Mouse (Mus musculus) Patski (cell line): ENCODE data around the gene Il10rb. TPM values are rescaled to one million over a fixed set of nuclear protein-coding genes. Genes with fewer than 3 reads are reported as not detected.

Source experiments
- ATAC-seq: fragments of 100-300 bp; one replicate; pipeline ENCODE4 v1.8.0; 2021
- CTCF ChIA-PET: fragments of 350-600 bp; sonication (Branson Sonifier 250); formaldehyde crosslinking; loops from one replicate; lab custom pipeline; 2022; ENCODE audit warnings: inconsistent platforms; lab: Charles Lee
- POLR2A ChIA-PET: fragments of 350-600 bp; sonication (Branson Sonifier 250); formaldehyde crosslinking; loops from one replicate; lab custom pipeline; 2022; ENCODE audit warnings: antibody characterized with exemption, inconsistent platforms; lab: Charles Lee
- DNase-seq: peaks from one replicate; pipeline ENCODE4 v3.0.0-alpha.2; 2011; ENCODE audit warnings: low read depth, low spot score
- H3K27me3 ChIP-seq: fragments of 371-371 bp; one replicate; pipeline ENCODE4 v1.5.1; 2021
- CTCF ChIP-seq: fragments of 100-300 bp; IDR thresholded peaks from one replicate; pipeline ENCODE4 v1.5.1; 2021
- in situ Hi-C: fragments of 300-500 bp; cut with MboI; formaldehyde crosslinking; loops from 3 replicates; pipeline ENCODE4 v1.11.1; 2018; ENCODE audit warnings: low pct_unique_long_range_greater_than_20kb, mixed read lengths
- polyA plus RNA-seq: library from polyadenylated mRNA; unstranded; gene quantifications from one replicate; pipeline ENCODE4 v1.2.3, GENCODE M21; 2021

The Il10rb gene
- polyA plus RNA-seq, 1 experiment from 2014 or later = 50.0 TPM

- DNase-seq (no peak), ATAC-seq (no peak)
- H3K27me3 ChIP-seq = no peaks in the 10 kb centered on the region
- POLR2A ChIA-PET = no interaction called here
- TF ChIP-seq CTCF = no peak
- in situ Hi-C loops = no loop called here
- CTCF ChIA-PET = no interaction called here
Measured at GRCm38 (mm10) chr16:91415391-91416189, 9.6 kb downstream of the Il10rb start.

DNA sequence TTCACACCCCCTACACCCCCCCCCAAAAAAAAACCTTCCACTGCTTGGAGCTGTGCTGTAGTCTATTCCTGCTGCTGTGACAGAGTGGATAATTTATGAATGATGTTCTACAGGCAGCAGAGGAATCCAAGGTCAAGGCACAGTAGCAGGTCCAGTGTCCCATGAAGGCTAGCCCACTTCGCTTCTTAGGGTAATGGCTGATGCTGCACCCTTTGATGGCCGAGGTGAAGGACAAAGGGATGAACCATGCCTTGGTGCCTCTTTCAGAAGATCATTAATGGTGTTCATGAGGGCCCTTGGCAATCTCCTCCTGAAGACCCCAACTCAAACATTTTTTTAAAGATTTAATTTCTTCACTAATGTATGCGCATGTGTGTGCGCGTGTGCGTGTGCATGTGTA lies 10.4 kb downstream of the Il10rb start:
- ATAC-seq = no peak

GRCm38 (mm10) chr16:91416938-91417337 lies 11.0 kb downstream of the Il10rb start:
- ATAC-seq (no peak), DNase-seq (no peak)
- TF ChIP-seq CTCF = no peak
- in situ Hi-C loops = no loop called here
- ChIA-PET CTCF (no interaction called here), POLR2A (interaction anchor here (0.6 kb wide), 1 partner anchor 73 kb away, joined by 4 read pairs; no protein-coding TSS in a partner anchor)
- no peaks in the 10 kb centered on the region for H3K27me3 ChIP-seq

More for the DNA sequence above, 10.4 kb downstream of the Il10rb start:
- in situ Hi-C loops = no loop called here
- POLR2A ChIA-PET = interaction anchor here (0.6 kb wide), 1 partner anchor 73 kb away, joined by 4 read pairs; no protein-coding TSS in a partner anchor
- H3K27me3 ChIP-seq = no peaks in the 10 kb centered on the region
- TF ChIP-seq CTCF = no peak
- CTCF ChIA-PET = no interaction called here
- DNase-seq = no peak

DNA sequence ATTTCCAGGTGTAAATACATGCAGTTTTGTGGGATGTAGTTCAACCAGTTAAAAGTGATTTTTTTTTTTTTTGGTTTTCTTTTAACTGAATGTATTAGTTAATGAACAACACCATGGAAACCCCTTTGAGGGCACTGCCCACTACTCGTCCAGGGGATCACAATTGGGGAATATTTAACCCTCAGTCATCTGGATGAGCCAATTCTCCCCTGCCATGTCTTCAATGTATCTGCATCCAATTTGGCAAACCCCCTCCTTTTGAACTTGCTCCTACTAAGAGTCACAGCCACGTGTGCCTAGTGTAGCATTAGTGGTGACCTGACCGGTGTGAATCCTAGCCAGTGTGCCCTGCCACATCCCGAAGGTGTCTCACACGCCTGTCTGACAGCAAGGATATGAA lies 12.6 kb downstream of the Il10rb start:
- ATAC-seq (no peak), DNase-seq (no peak)
- TF ChIP-seq CTCF = no peak
- ChIA-PET CTCF (no interaction called here), POLR2A (no interaction called here)
- no peaks in the 10 kb centered on the region for H3K27me3 ChIP-seq
- in situ Hi-C loops = no loop called here

DNA sequence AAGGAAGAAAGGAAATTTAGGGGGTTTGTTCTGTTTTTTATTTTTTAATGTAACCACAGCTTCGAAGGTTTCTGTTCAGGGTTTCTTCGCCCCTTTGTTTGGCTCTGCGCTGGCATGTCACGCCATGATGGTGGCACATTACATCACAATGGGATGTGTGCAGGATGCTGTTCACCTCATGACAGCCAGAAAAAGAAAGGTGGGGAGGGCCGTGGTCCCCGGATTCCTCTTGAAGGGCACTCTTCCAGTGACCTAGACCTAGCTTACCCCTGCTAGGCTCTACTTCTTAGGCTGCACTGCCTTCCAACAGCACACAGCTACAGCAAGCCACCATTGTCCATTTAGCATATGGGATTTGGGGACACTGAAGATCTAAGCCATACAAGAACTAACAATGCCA lies 19.9 kb downstream of the Il10rb start:
- DNase-seq (no peak), ATAC-seq (no peak)
- no peaks in the 10 kb centered on the region for H3K27me3 ChIP-seq
- ChIA-PET POLR2A (no interaction called here), CTCF (no interaction called here)
- no peak for TF ChIP-seq CTCF
- in situ Hi-C loops = no loop called here

- DNase-seq = no peak
- in situ Hi-C loops = no loop called here
- no peak for ATAC-seq
- no peaks in the 10 kb centered on the region for H3K27me3 ChIP-seq
- TF ChIP-seq CTCF = no peak
- CTCF ChIA-PET = no interaction called here
- POLR2A ChIA-PET = interaction anchor here (1.3 kb wide), 1 partner anchor 16 kb away, joined by 3 read pairs; no protein-coding TSS in a partner anchor
Measured at GRCm38 (mm10) chr16:91426586-91426985, 20.6 kb downstream of the Il10rb start.

DNA sequence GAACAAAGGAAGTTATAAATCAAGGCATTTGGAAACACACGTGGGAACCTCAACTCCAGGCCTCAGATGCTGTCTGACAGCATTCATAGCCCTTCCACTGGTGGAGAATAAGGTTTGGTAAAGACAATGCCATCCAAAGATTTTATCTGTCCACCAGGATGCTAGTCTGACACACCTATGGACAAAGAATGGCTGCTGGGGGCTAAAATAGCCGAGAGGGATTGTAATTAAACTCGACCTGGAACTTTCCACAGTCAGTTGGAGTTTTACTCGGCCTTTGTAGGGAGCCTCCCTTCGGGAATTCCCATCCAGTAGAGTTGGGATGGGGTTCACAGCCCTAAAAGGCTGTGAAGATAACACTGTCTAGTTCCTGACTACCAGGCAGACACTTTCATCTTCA lies 21.5 kb downstream of the Il10rb start:
- no peak for TF ChIP-seq CTCF
- ATAC-seq (no peak), DNase-seq (no peak)
- in situ Hi-C loops = no loop called here
- CTCF ChIA-PET = no interaction called here
- no peaks in the 10 kb centered on the region for H3K27me3 ChIP-seq
- POLR2A ChIA-PET = interaction anchor here (1.3 kb wide), 1 partner anchor 17 kb away, joined by 3 read pairs; no protein-coding TSS in a partner anchor

GRCm38 (mm10) chr16:91428259-91428865 lies 22.4 kb downstream of the Il10rb start:
- CTCF ChIA-PET = no interaction called here
- POLR2A ChIA-PET = interaction anchor here (0.6 kb wide), 1 partner anchor 19 kb away, joined by 3 read pairs; no protein-coding TSS in a partner anchor
- in situ Hi-C loops = no loop called here
- TF ChIP-seq CTCF = no peak
- DNase-seq (no peak), ATAC-seq (no peak)
- no peaks in the 10 kb centered on the region for H3K27me3 ChIP-seq

GRCm38 (mm10) chr16:91432720-91433328 lies 26.9 kb downstream of the Il10rb start:
- no peak for TF ChIP-seq CTCF
- CTCF ChIA-PET = interaction anchor here (1.3 kb wide), 1 partner anchor 8 kb away, joined by 4 read pairs; no protein-coding TSS in a partner anchor
- no peak for ATAC-seq
- in situ Hi-C loops = no loop called here
- DNase-seq = no peak
- POLR2A ChIA-PET = no interaction called here
- no peaks in the 10 kb centered on the region for H3K27me3 ChIP-seq

GRCm38 (mm10) chr16:91433329-91433933 lies 27.5 kb downstream of the Il10rb start:
- DNase-seq (no peak), ATAC-seq (no peak)
- no peaks in the 10 kb centered on the region for H3K27me3 ChIP-seq
- in situ Hi-C loops = no loop called here
- CTCF ChIA-PET = no interaction called here
- POLR2A ChIA-PET = no interaction called here
- TF ChIP-seq CTCF = no peak
